13 mouse cellular contexts compared by ENCODE assay signal in the genomic region with DNA sequence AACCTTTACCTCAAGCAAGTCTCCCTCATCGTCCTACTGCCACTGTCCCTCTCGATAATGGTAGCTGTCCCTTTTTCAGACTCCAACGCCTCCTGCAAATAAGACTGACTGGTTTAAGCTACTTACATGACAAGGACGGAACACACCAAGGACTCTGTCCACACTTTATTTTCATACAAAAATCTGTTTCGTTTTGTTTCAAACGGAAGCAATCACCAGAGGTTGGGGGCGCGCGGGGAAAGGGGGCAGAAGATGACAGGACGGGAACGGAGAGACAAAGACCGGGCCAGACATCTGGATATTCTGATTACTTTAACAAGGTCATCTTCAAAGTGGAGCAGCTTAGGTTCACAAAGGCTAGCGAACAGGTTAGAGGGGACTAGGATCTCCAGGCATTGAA. TPM values are rescaled to one million over a fixed set of nuclear protein-coding genes. Genes with fewer than 3 reads are reported as not detected.
DNase-seq lines count a peak whose midpoint lies in the region; ATAC-seq and TF ChIP-seq lines count a peak whose summit lies in the region.
"Had no signal": no experiment of that assay in that cellular context is flagged by ENCODE, and none has a peak within 500 bp of the region (broad histone marks: within the 10 kb centered on the region; RNA-seq: fewer than 3 reads in every experiment).

No protein-coding gene starts in this region.

- peaks cover 9% of the 10 kb centered on the region for H3K4me1 ChIP-seq in heart, embryonic 10.5 days
- peaks cover 7% of the 10 kb centered on the region for H3K4me1 ChIP-seq in kidney, embryonic 16.5 days (ENCODE audit: insufficient read depth, low read length)
- H3K4me1 ChIP-seq in stomach, embryonic 15.5 days, result 0 out of 2 replicates have a peak, but pooled peaks cover 7% of the 10 kb centered on the region
- H3K4me1 ChIP-seq in stomach, postnatal 0 days (replicated peaks; ENCODE audit: control insufficient read depth, insufficient read depth), result no peaks in the 10 kb centered on the region
- H3K4me1 ChIP-seq: hindbrain, embryonic 15.5 days had no signal

- no peak for TF ChIP-seq EP300 in stomach, postnatal 0 days (optimal IDR thresholded peaks at IDR 0.05)

- TF ChIP-seq CTCF in stomach, postnatal 0 days (IDR thresholded peaks at IDR 0.05; ENCODE audit: low read depth), result no peak

- DNase-seq in heart, embryonic 10.5 days (ENCODE audit: low spot score), result no peak
- DNase-seq in heart, adult 9 months (ENCODE audit: low spot score in 2 of 2), result no peak
- DNase-seq in kidney, adult 18-20 months, result no peak
- DNase-seq in stomach, postnatal 0 days (ENCODE audit: low spot score), result no peak
- no peak for DNase-seq in spleen, postnatal 10 days (ENCODE audit: low spot score in 2 of 2)
- DNase-seq: cerebellum, postnatal 36 days; left cerebral cortex, postnatal 4 days; right cerebral cortex, postnatal 4 days had no signal

- no peaks in the 10 kb centered on the region for H3K9me3 ChIP-seq in heart, embryonic 10.5 days
- no peaks in the 10 kb centered on the region; the same call in 1 of the 2 replicates for H3K9me3 ChIP-seq in kidney, embryonic 16.5 days (ENCODE audit: low read length)
- H3K9me3 ChIP-seq in stomach, embryonic 15.5 days, result no peaks in the 10 kb centered on the region
- no peaks in the 10 kb centered on the region for H3K9me3 ChIP-seq in stomach, postnatal 0 days (ENCODE audit: control insufficient read depth, low read length)
- H3K9me3 ChIP-seq: hindbrain, embryonic 15.5 days had no signal

- no peak overlapping the region for H3K9ac ChIP-seq in kidney, embryonic 16.5 days (replicated peaks; ENCODE audit: low read length)
- no peak overlapping the region for H3K9ac ChIP-seq in stomach, embryonic 15.5 days
- no peak overlapping the region for H3K9ac ChIP-seq in stomach, postnatal 0 days (ENCODE audit: low read length)
- H3K9ac ChIP-seq: hindbrain, embryonic 15.5 days had no signal

- H3K4me3 ChIP-seq in heart, embryonic 10.5 days, result peak overlapping the region; percentile 49
- no peak overlapping the region; the same call in 1 of the 2 replicates for H3K4me3 ChIP-seq in kidney, embryonic 16.5 days (ENCODE audit: low read length)
- H3K4me3 ChIP-seq in stomach, embryonic 15.5 days (replicated peaks), result 0 out of 2 replicates have a peak overlapping the region, but pooled peaks have one; percentile 15
- H3K4me3 ChIP-seq in stomach, postnatal 0 days (ENCODE audit: low read depth, low read length), result no peak overlapping the region
- H3K4me3 ChIP-seq: hindbrain, embryonic 15.5 days had no signal

- H3K27ac ChIP-seq in heart, embryonic 10.5 days, result no peak overlapping the region
- no peak overlapping the region for H3K27ac ChIP-seq in kidney, embryonic 16.5 days (ENCODE audit: low read length)
- no peak overlapping the region for H3K27ac ChIP-seq in stomach, embryonic 15.5 days
- H3K27ac ChIP-seq in stomach, postnatal 0 days (replicated peaks), result no peak overlapping the region
- H3K27ac ChIP-seq: hindbrain, embryonic 15.5 days had no signal

- 22% methylated on average over 13 of the region's 13 CpGs for WGBS in heart, embryonic 10.5 days
- WGBS in kidney, embryonic 16.5 days, result 15% methylated on average over 13 of the region's 13 CpGs
- WGBS in stomach, embryonic 15.5 days, result 18% methylated on average over 13 of the region's 13 CpGs
- 24% methylated on average over 13 of the region's 13 CpGs for WGBS in stomach, postnatal 0 days

- H3K4me2 ChIP-seq in kidney, embryonic 16.5 days (replicated peaks; ENCODE audit: low read depth, low read length), result peak overlapping the region; percentile 40; the same call in 1 of the 2 replicates
- peak overlapping the region; percentile 42; the same call in 1 of the 2 replicates for H3K4me2 ChIP-seq in stomach, embryonic 15.5 days
- no peak overlapping the region for H3K4me2 ChIP-seq in stomach, postnatal 0 days (replicated peaks; ENCODE audit: low read depth)

- peaks cover 64% of the 10 kb centered on the region for H3K27me3 ChIP-seq in heart, embryonic 10.5 days (ENCODE audit: insufficient read depth, poor library complexity, severe bottlenecking)
- peaks cover 75% of the 10 kb centered on the region for H3K27me3 ChIP-seq in kidney, embryonic 16.5 days (ENCODE audit: insufficient read depth, low read length)
- H3K27me3 ChIP-seq in stomach, embryonic 15.5 days (replicated peaks), result peaks cover 42% of the 10 kb centered on the region
- H3K27me3 ChIP-seq in stomach, postnatal 0 days (ENCODE audit: control insufficient read depth, insufficient read depth, low read length), result peaks cover 11% of the 10 kb centered on the region; the same call in 1 of the 2 replicates

- no peaks in the 10 kb centered on the region for H3K36me3 ChIP-seq in heart, embryonic 10.5 days
- H3K36me3 ChIP-seq in kidney, embryonic 16.5 days (ENCODE audit: insufficient read depth, low read length), result no peaks in the 10 kb centered on the region
- no peaks in the 10 kb centered on the region for H3K36me3 ChIP-seq in stomach, embryonic 15.5 days
- no peaks in the 10 kb centered on the region for H3K36me3 ChIP-seq in stomach, postnatal 0 days (ENCODE audit: control insufficient read depth, insufficient read depth, low read length)
- H3K36me3 ChIP-seq: hindbrain, embryonic 15.5 days had no signal

- ATAC-seq in kidney, embryonic 16.5 days (ENCODE audit: low FRiP score, low TSS enrichment), result no peak
- ATAC-seq in stomach, embryonic 15.5 days (ENCODE audit: insufficient read depth, low FRiP score, low read depth), result no peak
- ATAC-seq in stomach, postnatal 0 days (ENCODE audit: low FRiP score, low TSS enrichment), result no peak
- ATAC-seq in erythroid progenitor cell, adult 5-6 weeks (replicated peaks; ENCODE audit: low FRiP score, poor library complexity, severe bottlenecking), result no peak

RNA-seq across cellular contexts. Expression of gene Prss16, which starts 4.2 kb away (rescaled TPM):
- 0.30 and 0.33 TPM in 2 replicates for polyA plus RNA-seq in heart, embryonic 10.5 days (2016; fragmentation: Nextera tagmentation; extraction: Ambion mirVana)
- 0.32 and 0.97 TPM in 2 replicates for polyA plus RNA-seq in kidney, embryonic 16.5 days (2015; fragmentation: Nextera tagmentation; extraction: Ambion mirVana)
- 0.94 and 1.5 TPM in 2 replicates for polyA plus RNA-seq in stomach, embryonic 15.5 days (2015; fragmentation: Nextera tagmentation; extraction: Ambion mirVana)
- polyA plus RNA-seq in stomach, postnatal 0 days (2015; fragmentation: Nextera tagmentation; extraction: Ambion mirVana), result 0.51 and 0.65 TPM in 2 replicates
- 4.0 TPM in 1 of 2 replicates, not detected in the other for total RNA-seq in erythroid progenitor cell, adult 5-6 weeks (2015; ENCODE audit: low replicate concordance)
- not detected in 2 replicates for total RNA-seq in erythroid progenitor cell, adult 5-6 weeks (2017; ENCODE audit: low replicate concordance)
- total RNA-seq: gastrocnemius, adult 8-10 months; left cerebral cortex, postnatal 4 days had no signal
- polyA plus RNA-seq: hindbrain, embryonic 15.5 days had no signal

RNA-seq across cellular contexts. Expression of gene Hist1h2ah, which starts 21.7 kb away (rescaled TPM):
- polyA plus RNA-seq in heart, embryonic 10.5 days (2016; fragmentation: Nextera tagmentation; extraction: Ambion mirVana), result 3.5 and 4.5 TPM in 2 replicates
- polyA plus RNA-seq in kidney, embryonic 16.5 days (2015; fragmentation: Nextera tagmentation; extraction: Ambion mirVana), result 7.8 and 9.2 TPM in 2 replicates
- 4.9 and 13.3 TPM in 2 replicates for polyA plus RNA-seq in stomach, embryonic 15.5 days (2015; fragmentation: Nextera tagmentation; extraction: Ambion mirVana)
- 2.1 TPM in 1 of 2 replicates, not detected in the other for polyA plus RNA-seq in stomach, postnatal 0 days (2015; fragmentation: Nextera tagmentation; extraction: Ambion mirVana)
- total RNA-seq in erythroid progenitor cell, adult 5-6 weeks (2015; ENCODE audit: low replicate concordance), result 4.6 TPM in 1 of 2 replicates, not detected in the other
- total RNA-seq in erythroid progenitor cell, adult 5-6 weeks (2017; ENCODE audit: low replicate concordance), result 2,615 and 4,600 TPM in 2 replicates

RNA-seq across cellular contexts. Expression of gene Hist1h2bk, which starts 22.0 kb away (rescaled TPM):
- polyA plus RNA-seq in heart, embryonic 10.5 days (2016; fragmentation: Nextera tagmentation; extraction: Ambion mirVana), result 3.1 and 6.4 TPM in 2 replicates
- 3.8 and 8.2 TPM in 2 replicates for polyA plus RNA-seq in kidney, embryonic 16.5 days (2015; fragmentation: Nextera tagmentation; extraction: Ambion mirVana)
- polyA plus RNA-seq in stomach, embryonic 15.5 days (2015; fragmentation: Nextera tagmentation; extraction: Ambion mirVana), result 4.6 and 5.5 TPM in 2 replicates
- 0.35 and 0.99 TPM in 2 replicates for polyA plus RNA-seq in stomach, postnatal 0 days (2015; fragmentation: Nextera tagmentation; extraction: Ambion mirVana)
- total RNA-seq in erythroid progenitor cell, adult 5-6 weeks (2015; ENCODE audit: low replicate concordance), result 206 and 707 TPM in 2 replicates
- total RNA-seq in erythroid progenitor cell, adult 5-6 weeks (2017; ENCODE audit: low replicate concordance), result 2,593 and 2,906 TPM in 2 replicates

RNA-seq across cellular contexts. Expression of gene Hist1h4i, which starts 27.4 kb away (rescaled TPM):
- polyA plus RNA-seq in heart, embryonic 10.5 days (2016; fragmentation: Nextera tagmentation; extraction: Ambion mirVana), result 10.6 and 21.8 TPM in 2 replicates
- polyA plus RNA-seq in kidney, embryonic 16.5 days (2015; fragmentation: Nextera tagmentation; extraction: Ambion mirVana), result 29.5 and 30.5 TPM in 2 replicates
- 19.1 and 19.3 TPM in 2 replicates for polyA plus RNA-seq in stomach, embryonic 15.5 days (2015; fragmentation: Nextera tagmentation; extraction: Ambion mirVana)
- polyA plus RNA-seq in stomach, postnatal 0 days (2015; fragmentation: Nextera tagmentation; extraction: Ambion mirVana), result 5.8 and 5.9 TPM in 2 replicates
- 116 and 173 TPM in 2 replicates for total RNA-seq in erythroid progenitor cell, adult 5-6 weeks (2015; ENCODE audit: low replicate concordance)
- total RNA-seq in erythroid progenitor cell, adult 5-6 weeks (2017; ENCODE audit: low replicate concordance), result 364 and 489 TPM in 2 replicates

RNA-seq across cellular contexts. Expression of gene Hist1h2ag, which starts 29.0 kb away (rescaled TPM):
- 18.7 and 42.5 TPM in 2 replicates for polyA plus RNA-seq in heart, embryonic 10.5 days (2016; fragmentation: Nextera tagmentation; extraction: Ambion mirVana)
- polyA plus RNA-seq in kidney, embryonic 16.5 days (2015; fragmentation: Nextera tagmentation; extraction: Ambion mirVana), result 49.8 and 53.1 TPM in 2 replicates
- 36.1 and 42.9 TPM in 2 replicates for polyA plus RNA-seq in stomach, embryonic 15.5 days (2015; fragmentation: Nextera tagmentation; extraction: Ambion mirVana)
- 12.1 and 12.6 TPM in 2 replicates for polyA plus RNA-seq in stomach, postnatal 0 days (2015; fragmentation: Nextera tagmentation; extraction: Ambion mirVana)
- 142 and 172 TPM in 2 replicates for total RNA-seq in erythroid progenitor cell, adult 5-6 weeks (2015; ENCODE audit: low replicate concordance)
- total RNA-seq in erythroid progenitor cell, adult 5-6 weeks (2017; ENCODE audit: low replicate concordance), result 3,967 and 4,951 TPM in 2 replicates

Comparison
In these comparisons a context has a peak if more than half of its experiments do, and no peak if none do; other contexts are left out.
1. H3K4me3 ChIP-seq: peak in heart, embryonic 10.5 days (single experiment) and stomach, embryonic 15.5 days (single experiment); none in kidney, embryonic 16.5 days (single experiment) and stomach, postnatal 0 days (single experiment).